In genomic region chr10:117616191-117616680, GRCm38 (mm10) we compare ENCODE assay signal across 12 mouse cellular contexts.
"Had no signal": no experiment of that assay in that cellular context is flagged by ENCODE, and none has a peak within 500 bp of the region (broad histone marks: within the 10 kb centered on the region; RNA-seq: fewer than 3 reads in every experiment).

No protein-coding gene starts in this region.

- DNase-seq: left cerebral cortex, postnatal 4 days; liver; liver, embryonic 13.5 days; liver, postnatal 0 days; lung, adult 18-20 months; lung, adult 2 months; lung, embryonic 14.5 days; lung, postnatal 10 days; lung, postnatal 14 days; lung, postnatal 36 days; lung, postnatal 4 days; midbrain, embryonic 14.5 days had no signal
